24 mouse cellular contexts compared by ENCODE assay signal in the genomic region with DNA sequence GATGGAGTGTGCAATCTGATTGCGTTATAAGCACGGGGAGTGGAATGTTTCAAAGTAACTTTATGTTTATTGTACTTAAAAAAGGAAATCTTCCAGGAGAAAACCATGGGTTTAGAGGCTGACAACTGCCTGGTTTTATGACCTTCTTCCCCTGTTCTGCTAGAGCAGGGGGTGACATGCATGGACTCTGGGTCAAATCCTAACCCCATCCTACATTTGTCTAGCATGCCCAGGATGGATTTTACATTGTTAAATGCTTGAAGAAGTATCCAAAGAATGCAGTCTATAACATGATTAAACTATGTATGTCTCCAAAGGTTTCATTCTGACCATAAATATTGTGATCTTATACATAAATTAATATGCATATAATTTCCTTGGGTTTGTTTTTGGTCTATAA. TPM values are rescaled to one million over a fixed set of nuclear protein-coding genes. Genes with fewer than 3 reads are reported as not detected.
DNase-seq lines count a peak whose midpoint lies in the region; ATAC-seq lines count a peak whose summit lies in the region.
"Had no signal": no experiment of that assay in that cellular context is flagged by ENCODE, and none has a peak within 500 bp of the region (broad histone marks: within the 10 kb centered on the region; RNA-seq: fewer than 3 reads in every experiment).

No protein-coding gene starts in this region.

- no peak overlapping the region for H3K27ac ChIP-seq in kidney, embryonic 14.5 days (ENCODE audit: low read depth, low read length)
- no peak overlapping the region for H3K27ac ChIP-seq in kidney, embryonic 16.5 days (ENCODE audit: low read length)
- H3K27ac ChIP-seq: embryonic facial prominence, embryonic 10.5 days; embryonic facial prominence, embryonic 12.5 days; forebrain, embryonic 13.5 days; forebrain, embryonic 15.5 days had no signal

- H3K9me3 ChIP-seq in kidney, embryonic 14.5 days (ENCODE audit: control insufficient read depth, low read length): no peaks in the 10 kb centered on the region
- no peaks in the 10 kb centered on the region for H3K9me3 ChIP-seq in kidney, embryonic 16.5 days (ENCODE audit: low read length)
- H3K9me3 ChIP-seq: embryonic facial prominence, embryonic 10.5 days; embryonic facial prominence, embryonic 12.5 days; forebrain, embryonic 13.5 days; forebrain, embryonic 15.5 days had no signal

- H3K9ac ChIP-seq in kidney, embryonic 14.5 days (ENCODE audit: low read depth, low read length): no peak overlapping the region
- no peak overlapping the region for H3K9ac ChIP-seq in kidney, embryonic 16.5 days (replicated peaks; ENCODE audit: low read length)
- H3K9ac ChIP-seq: embryonic facial prominence, embryonic 12.5 days; forebrain, embryonic 13.5 days; forebrain, embryonic 15.5 days had no signal

- WGBS in kidney, embryonic 14.5 days: 49% methylated on average over 2 of the region's 2 CpGs
- 58% methylated on average over 2 of the region's 2 CpGs for WGBS in kidney, embryonic 16.5 days

- no peaks in the 10 kb centered on the region for H3K27me3 ChIP-seq in kidney, embryonic 14.5 days (ENCODE audit: control insufficient read depth, insufficient read depth, low read length)
- H3K27me3 ChIP-seq in kidney, embryonic 16.5 days (ENCODE audit: insufficient read depth, low read length): no peaks in the 10 kb centered on the region
- H3K27me3 ChIP-seq: CH12.LX; embryonic facial prominence, embryonic 12.5 days; forebrain, embryonic 13.5 days; forebrain, embryonic 15.5 days; Patski had no signal

- no peak for DNase-seq in kidney, postnatal 10 days
- DNase-seq in kidney, postnatal 36 days: no peak
- DNase-seq in kidney, postnatal 4 days: peak; percentile 6 to 10
- no peak for DNase-seq in kidney, postnatal 25 days
- DNase-seq: adrenal gland, adult 8-10 months; adrenal gland, postnatal 14 days; adrenal gland, postnatal 36 days; B cell, adult 2 months; cerebellum, adult 11-12 months; cerebellum, adult 2 months; cerebellum, adult 9-10 months; cerebellum, postnatal 10 days; cerebellum, postnatal 25 days had no signal

- H3K4me1 ChIP-seq in kidney, embryonic 14.5 days (ENCODE audit: control insufficient read depth, insufficient read depth, low read length): no peaks in the 10 kb centered on the region
- no peaks in the 10 kb centered on the region for H3K4me1 ChIP-seq in kidney, embryonic 16.5 days (ENCODE audit: insufficient read depth, low read length)
- H3K4me1 ChIP-seq: embryonic facial prominence, embryonic 12.5 days; forebrain, embryonic 13.5 days; forebrain, embryonic 15.5 days had no signal

- ATAC-seq in kidney, embryonic 14.5 days (ENCODE audit: low FRiP score, low TSS enrichment): peak; percentile 46; the same call in 1 of the 2 replicates
- ATAC-seq in kidney, embryonic 16.5 days (ENCODE audit: low FRiP score, low TSS enrichment): peak; percentile 59; the same call in 1 of the 2 replicates
- ATAC-seq: activated CD4-positive, CD25-positive, alpha-beta regulatory T cell, adult 4 months; CD4-positive, CD25-positive, alpha-beta regulatory T cell, adult 4 months; forebrain, embryonic 13.5 days; forebrain, embryonic 15.5 days; Patski had no signal

- peaks cover 3% of the 10 kb centered on the region; the same call in 1 of the 2 replicates for H3K36me3 ChIP-seq in kidney, embryonic 14.5 days (ENCODE audit: control insufficient read depth, insufficient read depth, low read length)
- H3K36me3 ChIP-seq in kidney, embryonic 16.5 days (ENCODE audit: insufficient read depth, low read length): 0 out of 2 replicates have a peak, but pooled peaks cover 4% of the 10 kb centered on the region
- H3K36me3 ChIP-seq: forebrain, embryonic 15.5 days; G1E had no signal

- no peak overlapping the region for H3K4me3 ChIP-seq in kidney, embryonic 14.5 days (ENCODE audit: low read length)
- H3K4me3 ChIP-seq in kidney, embryonic 16.5 days (ENCODE audit: low read length): no peak overlapping the region
- H3K4me3 ChIP-seq: embryonic facial prominence, embryonic 10.5 days; embryonic facial prominence, embryonic 12.5 days; forebrain, embryonic 13.5 days; forebrain, embryonic 15.5 days had no signal

- no peak overlapping the region for H3K4me2 ChIP-seq in kidney, embryonic 14.5 days (replicated peaks; ENCODE audit: low read depth, low read length)
- H3K4me2 ChIP-seq in kidney, embryonic 16.5 days (replicated peaks; ENCODE audit: low read depth, low read length): no peak overlapping the region
- H3K4me2 ChIP-seq: embryonic facial prominence, embryonic 12.5 days; forebrain, embryonic 13.5 days; forebrain, embryonic 15.5 days had no signal

RNA-seq across cellular contexts. Expression of gene Fam196a, which starts 38.8 kb away (rescaled TPM):
- 3.9 and 4.5 TPM in 2 replicates for polyA plus RNA-seq in kidney, embryonic 14.5 days (2014; fragmentation: Nextera tagmentation; extraction: Ambion mirVana)
- polyA plus RNA-seq in kidney, embryonic 16.5 days (2015; fragmentation: Nextera tagmentation; extraction: Ambion mirVana): 2.3 and 3.0 TPM in 2 replicates
- polyA plus RNA-seq: activated CD4-positive, CD25-positive, alpha-beta regulatory T cell, adult 4 months; G1E had no signal

Comparison
In these comparisons a context has a peak if more than half of its experiments do, and no peak if none do; other contexts are left out.
1. DNase-seq: peak in kidney, postnatal 4 days (2 of 2); none in kidney, postnatal 10 days (single experiment), kidney, postnatal 36 days (0 of 2) and kidney, postnatal 25 days (0 of 2).